Mouse (Mus musculus) spleen, adult 18-20 months (tissue): Measurements from ENCODE around the gene Mcm2.

Experiments used
- DNase-seq, 2 experiments: peaks; one replicate each; pipeline ENCODE4 v3.0.0; 2022; ENCODE audit warnings: mixed read lengths in 2 of 2

Mcm2 gene

DNA sequence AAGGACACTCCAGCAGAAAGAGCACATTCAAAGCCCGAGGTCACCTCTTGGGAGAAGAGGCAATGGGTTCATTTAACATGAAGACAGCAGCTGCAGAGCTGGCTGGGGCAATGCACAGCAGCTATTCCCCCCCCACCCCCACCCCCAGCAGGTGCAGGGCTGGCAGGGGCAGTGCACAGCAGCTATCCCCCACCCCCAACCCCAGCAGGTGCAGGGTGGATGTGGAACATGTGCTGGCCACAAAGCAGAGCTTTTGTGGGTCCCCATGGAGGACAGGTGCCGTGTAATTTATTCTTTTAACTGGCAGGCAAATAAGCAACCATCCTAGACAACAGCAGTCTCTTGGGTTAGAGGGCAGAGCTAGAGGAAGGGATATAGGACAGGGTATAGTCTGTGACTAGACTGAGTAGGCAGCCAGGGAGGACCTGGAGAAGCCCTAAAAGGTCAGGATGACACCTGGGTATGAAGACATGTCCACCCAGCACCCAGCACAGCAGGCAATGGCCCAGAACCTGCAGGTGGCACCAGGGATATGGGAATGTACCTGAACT, 12.1 kb downstream of the Mcm2 start:
- DNase-seq, result no peak

DNA sequence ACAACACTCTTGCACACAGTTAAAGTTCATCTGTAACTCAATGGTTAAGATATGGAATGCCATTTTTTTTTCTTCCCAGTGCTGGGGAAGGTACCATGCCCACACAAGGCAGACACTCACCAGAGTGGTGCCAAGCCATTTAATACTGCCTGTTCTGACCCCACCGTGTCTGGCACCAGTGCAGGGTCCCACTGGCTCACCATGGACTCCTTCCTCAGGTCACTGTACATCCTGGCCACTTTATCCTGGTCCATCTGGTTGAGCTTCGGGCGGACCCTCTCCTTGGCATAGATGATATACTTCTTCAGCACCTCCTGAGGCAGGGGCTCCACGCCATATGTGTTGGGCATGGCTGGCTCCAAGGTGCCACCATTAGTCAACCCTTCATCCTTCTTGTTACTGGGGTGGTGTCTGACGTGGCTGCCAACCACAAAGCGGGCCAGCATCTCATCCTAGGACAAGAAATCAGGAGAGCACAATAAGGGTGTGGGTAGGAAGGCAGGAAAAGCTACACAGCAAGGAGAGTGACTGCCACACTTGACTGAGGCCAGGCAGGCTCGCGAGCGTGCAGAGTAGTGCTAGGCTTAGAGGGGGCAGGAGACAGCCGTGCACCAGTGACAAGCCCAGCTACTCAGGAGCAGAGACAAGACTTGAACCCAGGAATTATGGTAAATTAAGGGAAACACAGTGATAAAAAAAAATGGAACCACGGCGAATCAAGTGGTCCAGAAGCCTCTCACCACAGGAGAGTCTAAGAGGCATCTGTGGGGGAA, 12.8 kb downstream of the Mcm2 start:
- no peak for DNase-seq

DNA sequence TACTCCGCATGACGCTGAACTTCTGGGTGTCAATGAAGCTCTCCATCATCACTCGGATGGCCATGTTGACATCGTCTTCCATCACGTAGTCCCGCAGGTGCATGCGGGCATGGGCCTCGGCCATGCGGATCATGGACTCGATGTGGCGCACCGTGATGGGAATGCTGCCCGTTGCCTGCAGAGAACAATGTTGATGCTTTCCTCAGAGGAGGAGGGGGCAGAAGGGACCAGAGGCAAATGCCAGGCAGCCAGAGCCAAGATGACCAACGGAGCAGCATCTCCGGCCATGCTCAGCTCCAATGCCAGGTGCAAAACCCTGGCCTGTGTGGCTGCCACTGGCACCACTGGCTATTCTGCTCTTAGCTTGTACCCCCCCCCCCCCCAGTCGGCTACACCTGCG, 13.9 kb downstream of the Mcm2 start:
- no peak for DNase-seq

DNA sequence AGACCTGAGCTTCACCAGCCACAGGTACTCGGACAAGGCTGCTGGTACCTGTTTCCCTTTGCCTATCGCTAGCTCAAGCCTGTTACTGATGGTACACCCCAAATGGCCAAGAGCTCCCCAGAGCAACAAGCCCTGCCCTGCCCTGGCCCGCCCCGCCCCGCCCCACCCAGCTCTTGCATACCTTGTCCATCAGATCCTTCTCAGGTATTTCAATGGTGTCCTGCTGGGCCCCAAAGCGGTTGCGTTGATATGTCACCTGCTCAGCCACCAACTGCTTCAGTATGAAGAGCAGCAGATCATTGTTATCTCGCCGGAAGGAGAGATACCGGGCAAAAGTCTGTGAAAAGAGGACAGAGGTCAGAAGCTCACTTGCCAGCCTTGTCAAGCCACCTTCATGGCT, 14.4 kb downstream of the Mcm2 start:
- no peak for DNase-seq

DNA sequence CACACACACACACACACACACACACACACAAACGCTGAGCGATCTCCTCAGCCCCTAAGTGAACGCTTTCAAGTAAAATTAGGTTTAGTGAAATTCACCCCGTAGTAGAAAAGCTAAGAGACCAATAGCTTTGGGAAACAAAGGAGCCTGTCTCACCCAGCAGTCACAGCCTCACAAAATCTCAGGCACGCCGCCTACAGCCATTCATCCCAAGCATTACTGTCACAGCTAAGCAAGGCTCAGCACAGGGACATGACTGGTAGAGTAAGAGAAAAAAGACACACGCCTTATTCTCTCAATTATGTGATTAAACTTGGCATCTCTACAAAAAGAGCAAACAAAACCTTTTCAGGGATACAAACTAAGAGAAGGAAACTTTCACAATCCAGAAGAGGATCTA, 17.2 kb downstream of the Mcm2 start:
- no peak for DNase-seq

DNA sequence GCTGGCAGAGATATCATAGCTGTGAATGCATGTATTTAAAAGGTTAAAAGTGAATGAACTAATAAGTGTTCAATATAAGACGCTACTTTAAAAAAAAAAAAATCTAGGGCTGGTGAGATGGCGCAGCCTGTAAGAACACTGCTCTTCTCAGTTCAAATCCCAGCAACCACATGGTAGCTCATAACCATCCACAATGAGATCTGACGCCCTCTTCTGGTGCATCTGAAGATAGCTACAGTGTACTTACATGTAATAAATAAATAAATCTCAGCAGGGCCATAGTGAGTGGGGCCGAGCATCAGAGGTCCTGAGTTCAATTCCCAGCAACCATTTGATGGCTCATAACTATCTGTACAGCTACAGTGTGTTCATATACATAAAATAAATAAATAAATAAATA, 19.1 kb downstream of the Mcm2 start:
- DNase-seq, result no peak

DNA sequence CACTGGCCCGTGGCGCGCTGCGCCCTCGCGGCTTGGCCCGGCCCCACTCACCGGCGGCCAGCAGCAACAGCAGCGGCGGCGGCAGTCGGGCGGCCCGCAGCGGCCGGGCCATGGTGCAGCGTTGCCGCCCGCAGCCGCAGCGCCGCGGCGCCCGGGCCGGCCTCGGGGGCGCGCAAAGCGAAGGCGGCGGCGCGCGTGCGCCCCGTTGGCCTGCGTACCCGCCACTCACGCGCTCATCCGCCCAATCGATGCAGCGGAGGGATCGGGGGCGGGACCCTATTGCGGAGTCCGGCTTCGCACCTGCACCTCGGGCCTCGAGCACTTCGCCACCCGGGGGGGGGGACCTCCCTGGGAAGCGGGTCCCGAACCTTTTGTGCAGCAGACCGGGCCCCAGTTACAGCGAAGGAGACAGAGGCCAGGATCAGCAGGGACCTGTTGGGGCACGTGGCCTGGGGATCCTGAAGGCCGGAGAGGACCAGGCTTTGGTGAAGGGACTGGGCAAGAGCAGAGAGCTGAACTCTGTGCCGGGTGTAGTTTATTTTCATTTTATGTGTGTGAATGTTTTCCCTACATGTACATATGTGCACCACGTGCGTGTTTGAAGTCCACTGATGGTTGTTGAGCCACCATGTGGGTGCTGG, 23.6 kb downstream of the Mcm2 start, which contains the start of gene Podxl2:
Gene Podxl2 (minus strand): TSS at position 177 of the 641 bp plus-strand sequence.
- DNase-seq, result no peak

DNA sequence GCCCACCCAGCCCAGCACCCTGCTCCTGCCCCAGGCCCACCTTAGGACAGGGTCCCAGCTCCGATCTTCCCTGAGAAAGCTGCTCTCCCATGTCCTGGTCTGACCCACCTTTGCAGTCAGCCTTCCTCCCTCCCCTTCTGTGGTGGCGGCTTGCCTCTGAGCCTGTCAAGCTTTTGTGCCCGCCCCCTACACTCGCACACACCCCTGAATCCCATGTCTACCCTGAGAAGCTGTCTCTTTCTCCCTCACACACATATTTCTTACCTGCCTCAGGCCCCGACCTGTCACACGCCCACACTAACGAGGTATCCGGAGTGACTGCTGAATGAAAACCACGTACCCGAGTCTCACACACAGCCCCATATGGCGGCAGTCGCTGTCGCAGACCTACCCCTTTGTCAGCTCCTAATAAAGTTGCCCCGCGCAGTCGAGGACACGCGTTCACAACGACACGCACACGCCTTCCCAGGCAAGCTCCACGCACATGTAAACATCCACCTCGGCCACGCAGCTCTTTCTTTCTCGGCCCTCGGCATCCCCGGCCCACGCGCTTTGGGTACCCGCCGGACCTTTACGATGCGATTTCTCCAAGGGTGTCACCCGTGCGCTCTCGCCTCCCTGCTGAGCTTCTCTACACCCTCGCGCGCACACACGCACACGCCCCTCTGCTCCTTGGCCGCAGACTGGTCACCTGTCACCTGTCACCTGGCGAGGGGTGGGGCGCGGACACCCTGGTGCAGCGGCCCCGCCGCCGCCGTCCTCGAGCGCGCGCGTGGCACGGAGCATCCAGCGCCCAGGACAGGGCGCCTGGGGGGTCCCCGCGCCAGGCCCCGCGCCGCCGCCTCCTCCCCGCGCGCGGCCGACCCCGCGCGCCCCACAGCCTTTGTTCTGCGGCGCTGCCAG, 24.4 kb downstream of the Mcm2 start:
- DNase-seq, result no peak

DNA sequence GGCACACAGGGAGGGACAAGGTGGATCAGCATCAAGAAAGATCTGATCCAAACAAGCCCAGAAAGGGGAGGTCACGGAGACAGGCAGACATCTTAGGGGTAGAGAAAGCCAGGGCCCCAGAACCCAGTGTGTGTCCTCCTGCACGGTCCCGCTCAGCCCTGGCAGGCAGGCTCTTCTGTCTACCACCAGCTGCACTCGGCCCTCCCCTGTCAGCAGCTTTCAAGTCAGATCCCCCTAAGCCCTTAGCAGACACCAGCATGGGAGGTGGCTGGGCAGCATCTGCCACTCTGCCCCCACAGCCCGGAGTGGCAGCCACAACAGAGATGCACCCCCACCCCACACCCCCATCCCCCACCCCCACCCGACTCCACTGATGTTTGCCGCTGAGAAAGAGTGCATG, 25.8 kb downstream of the Mcm2 start:
- no peak for DNase-seq

DNA sequence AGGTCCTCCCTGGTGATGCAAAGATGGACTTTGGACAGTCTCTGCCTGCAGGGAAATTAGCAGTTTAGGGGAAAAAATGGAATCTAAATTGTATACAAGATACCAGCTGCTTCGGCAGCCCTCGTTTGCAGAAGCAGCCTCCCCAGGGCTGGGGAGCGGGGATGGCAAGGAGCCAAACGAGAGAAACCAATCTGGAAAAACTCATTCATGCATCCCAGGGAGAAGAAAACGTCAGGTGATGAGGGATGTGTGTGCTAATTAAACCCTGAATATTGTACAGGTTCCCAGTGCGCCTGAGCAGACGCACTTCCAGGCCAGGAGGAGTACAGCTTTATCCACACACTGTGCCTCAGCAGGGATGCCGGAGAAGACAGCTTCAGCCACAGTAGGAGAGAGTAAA, 27.0 kb downstream of the Mcm2 start:
- DNase-seq, result no peak

DNA sequence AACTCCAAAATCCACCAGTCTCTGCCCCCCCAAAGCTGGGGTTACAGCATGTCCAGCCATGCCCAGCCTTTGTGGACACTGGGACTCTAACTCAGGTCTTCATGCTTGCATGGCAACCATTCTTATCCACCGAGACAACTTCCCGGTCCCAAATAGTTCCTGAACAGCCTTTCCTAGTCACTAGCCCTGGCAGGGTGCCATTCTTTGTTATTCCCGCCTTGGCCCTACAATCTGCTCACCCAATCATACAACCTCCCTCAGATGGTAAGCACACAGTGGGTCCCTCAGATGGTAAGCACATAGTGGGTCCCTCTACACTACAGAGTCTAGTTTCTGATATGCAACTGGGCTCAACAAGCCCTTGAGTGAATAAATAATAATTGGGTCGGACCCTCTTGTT, 28.0 kb downstream of the Mcm2 start:
- no peak for DNase-seq

DNA sequence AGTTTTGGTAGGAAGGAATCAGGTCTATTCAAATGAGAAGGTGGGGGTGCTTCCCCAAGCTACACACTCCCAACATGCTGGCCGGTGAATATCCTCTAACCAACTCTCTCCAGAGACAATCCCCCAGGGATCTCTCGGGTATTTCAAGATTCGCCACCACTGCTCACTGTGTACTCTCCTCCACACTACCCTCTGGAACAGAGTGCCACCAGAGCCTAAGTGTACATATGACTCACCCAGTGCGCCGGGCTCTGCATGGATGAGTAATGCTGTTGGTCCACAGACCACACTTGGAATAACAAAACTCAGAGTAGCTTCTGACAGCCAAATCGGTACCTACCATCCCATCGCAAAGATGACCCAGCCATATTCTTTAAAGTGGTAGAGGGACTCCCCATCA, 29.1 kb downstream of the Mcm2 start:
- no peak for DNase-seq

DNA sequence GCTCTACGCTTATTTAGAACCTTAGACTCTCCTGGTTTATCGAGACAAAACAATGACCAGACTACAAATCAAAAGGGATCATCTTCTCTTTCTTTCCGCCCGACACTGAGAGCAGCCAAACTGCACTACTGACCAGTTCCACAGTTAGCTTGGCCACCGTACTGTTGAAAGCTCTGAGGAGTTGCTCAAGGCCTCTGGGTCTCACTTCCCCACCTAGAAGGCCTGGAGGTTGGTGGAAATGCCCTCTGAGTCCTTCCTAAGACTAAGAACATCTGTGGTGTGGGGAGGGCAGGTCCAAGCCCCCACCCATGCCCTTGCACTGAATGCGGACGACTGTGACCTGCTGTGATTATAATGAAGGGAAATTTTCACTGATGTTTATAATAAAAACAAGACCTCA, 32.9 kb downstream of the Mcm2 start:
- no peak for DNase-seq

DNA sequence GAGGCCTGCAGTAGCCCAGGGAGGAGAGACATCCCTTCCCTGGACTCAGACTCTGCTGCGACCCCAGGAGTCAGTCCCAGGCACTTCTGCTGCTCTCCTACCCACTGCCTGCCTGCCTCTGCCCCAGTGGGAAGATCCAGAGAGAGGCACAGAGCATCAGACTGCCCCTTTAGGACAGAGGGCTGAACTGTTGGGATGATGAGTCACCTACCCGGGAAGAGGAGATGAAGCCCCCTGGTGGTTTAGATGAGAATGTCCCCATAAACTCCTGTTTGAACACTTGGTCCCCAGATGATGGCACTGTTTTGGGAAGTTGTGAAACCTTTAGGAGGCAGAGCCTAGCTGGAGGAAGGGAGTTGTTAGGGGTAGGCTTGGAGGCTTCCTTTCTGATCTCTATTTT, 37.7 kb downstream of the Mcm2 start:
- DNase-seq, result no peak

DNA sequence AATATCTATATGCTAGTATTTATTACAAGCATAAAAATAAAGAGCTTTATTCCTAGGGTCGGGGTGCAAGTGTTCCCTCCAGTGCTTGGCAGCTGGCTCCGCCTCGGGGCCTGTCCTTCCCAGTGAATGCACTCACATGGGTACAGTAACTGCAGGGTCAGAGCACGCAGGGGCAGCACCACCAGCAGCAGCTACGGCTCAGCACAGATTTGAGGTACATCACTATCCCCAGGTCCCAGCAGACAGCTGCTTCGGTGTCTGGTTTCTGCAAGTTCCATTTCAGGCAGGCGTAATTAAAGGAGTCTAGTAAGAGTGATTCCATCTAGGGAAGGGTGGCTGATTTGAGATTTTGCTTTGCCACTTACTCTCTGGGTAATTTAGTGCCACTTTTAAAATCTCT, 40.2 kb downstream of the Mcm2 start:
- no peak for DNase-seq

DNA sequence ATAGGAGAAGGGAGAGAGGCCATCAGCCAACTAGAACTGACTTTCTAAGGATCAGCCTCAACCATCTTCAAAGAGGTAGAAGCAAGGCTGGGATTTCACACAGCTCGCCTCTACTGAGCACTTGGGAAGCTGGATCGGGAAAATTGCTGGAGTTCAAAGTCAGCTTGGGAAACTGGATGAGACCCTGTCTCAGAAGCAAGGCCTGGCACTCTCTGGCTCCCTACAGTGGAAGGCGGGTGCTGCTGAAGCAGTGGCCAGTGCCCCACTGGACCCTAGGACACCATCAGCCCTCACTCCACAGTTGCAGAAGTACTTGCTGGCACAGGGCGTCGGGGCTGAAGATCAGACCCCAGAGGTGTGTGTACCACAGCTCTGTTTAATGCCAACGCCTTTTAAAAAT, 40.8 kb downstream of the Mcm2 start:
- no peak for DNase-seq

DNA sequence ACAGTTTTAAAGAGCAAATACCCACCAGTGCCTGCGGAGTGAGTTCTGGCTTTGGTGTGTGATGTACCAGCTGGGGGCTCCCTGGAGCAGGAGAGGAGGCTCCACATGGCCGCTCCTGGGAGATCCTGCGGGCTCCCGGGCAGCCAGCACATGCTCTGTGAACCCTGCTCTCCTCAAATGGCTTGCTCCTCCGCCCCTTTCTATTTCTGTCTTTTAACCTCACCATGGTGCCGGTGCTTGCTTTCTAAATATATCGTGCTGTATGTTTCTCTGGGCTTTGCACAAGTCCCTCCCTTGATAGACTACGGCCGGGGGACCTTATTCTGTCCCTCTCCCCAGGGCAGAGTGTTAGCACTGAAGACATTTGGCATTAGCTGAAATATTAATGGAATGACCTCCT, 41.3 kb downstream of the Mcm2 start:
- DNase-seq, result no peak

DNA sequence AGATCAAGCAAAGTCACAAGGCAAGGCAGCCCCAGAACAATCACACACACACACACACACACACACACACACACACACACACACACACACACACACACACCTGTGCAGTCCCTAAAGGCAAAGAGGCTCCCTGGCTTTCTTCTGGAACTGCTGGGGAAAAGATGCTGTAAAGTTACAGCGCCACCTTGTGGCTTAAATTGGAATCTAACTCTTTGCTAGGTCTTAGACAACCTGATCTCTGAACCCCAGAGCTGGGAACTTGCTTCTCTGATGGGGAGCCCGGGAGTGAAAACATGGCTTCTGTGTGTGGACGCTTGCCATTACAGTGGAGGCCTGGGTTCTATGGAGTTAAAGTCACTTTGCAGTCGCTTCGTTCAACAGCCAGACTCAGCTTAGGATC, 42.9 kb downstream of the Mcm2 start:
- peak in 1 of 2 experiments; percentile 54 for DNase-seq

DNA sequence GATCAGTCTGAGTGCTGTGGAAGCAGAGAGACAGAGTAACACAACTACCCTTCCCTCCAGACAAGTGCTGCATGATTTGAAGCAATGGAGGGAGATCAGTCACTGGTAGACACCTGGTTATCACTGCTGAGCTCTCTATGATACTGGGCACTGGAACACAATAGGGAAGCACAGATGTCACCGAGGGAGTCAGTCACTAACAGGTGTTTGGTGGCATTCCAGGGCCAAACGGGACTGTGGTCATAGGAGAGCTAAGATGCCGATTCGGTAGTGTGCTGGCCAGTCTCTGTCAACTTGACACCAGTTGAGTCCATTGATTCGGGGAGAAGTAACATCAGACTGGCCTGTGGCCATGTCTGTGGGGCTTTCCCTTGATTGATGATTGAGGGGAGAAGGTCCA, 44.1 kb downstream of the Mcm2 start:
- no peak for DNase-seq

DNA sequence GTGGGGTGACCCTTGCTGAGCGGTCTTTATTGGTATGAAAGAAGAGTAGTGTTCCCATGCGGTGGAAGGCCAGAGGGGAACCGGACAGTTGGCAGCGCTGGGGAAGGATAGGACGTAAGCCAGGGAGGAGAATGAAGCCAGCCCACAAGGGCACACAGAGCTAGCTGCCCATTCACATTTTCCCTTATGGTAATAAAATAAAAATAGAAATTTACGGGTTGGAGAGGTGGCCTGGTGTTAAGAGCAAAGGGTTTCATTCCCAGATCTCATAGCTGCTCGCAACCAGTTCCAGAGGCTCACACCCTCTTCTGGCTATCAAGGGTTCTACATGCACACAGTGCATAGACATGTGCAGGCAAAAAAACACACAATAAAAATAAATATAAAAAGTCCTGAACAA, 48.5 kb downstream of the Mcm2 start:
- no peak for DNase-seq

DNA sequence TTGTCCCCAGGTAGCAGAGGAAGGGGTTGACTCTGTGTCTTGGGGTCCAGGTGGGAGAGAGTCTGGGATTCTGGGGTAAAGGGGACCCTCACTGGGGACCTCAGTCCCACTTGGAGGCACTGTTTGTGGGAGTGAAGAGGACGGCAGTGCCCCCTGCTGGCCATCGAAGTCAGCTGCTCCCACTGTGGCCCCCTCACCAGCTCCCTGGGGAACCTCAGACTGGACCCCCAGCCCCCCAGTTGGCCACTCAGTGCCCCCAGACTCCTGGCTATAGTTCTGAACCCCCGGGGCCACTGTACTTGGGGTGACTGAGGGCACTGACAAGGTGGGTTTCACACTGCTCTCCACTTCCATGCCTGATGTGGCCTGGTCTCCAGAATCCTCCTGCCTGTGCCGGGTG, 49.3 kb downstream of the Mcm2 start:
- DNase-seq, result peak in 1 of 2 experiments; percentile 41

DNA sequence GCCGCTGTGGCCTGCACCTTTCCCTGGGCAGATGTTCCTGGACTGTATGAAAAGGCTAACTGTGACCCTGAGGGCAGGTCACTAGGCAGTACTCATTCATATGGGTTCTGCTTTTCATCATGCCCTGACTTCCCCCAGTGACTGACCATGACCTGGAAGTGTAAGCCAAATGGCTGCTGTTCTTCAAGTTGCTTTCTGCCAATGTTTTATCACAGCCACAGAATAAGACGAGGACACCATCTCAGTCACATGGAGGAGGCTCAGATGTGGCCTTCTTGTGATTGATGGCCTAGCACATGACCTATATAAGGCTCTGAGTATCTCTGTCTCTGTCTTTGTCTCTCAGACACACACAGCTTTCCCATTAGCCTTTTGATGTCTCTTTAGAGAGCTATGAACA, 51.0 kb downstream of the Mcm2 start:
- DNase-seq, result no peak

DNA sequence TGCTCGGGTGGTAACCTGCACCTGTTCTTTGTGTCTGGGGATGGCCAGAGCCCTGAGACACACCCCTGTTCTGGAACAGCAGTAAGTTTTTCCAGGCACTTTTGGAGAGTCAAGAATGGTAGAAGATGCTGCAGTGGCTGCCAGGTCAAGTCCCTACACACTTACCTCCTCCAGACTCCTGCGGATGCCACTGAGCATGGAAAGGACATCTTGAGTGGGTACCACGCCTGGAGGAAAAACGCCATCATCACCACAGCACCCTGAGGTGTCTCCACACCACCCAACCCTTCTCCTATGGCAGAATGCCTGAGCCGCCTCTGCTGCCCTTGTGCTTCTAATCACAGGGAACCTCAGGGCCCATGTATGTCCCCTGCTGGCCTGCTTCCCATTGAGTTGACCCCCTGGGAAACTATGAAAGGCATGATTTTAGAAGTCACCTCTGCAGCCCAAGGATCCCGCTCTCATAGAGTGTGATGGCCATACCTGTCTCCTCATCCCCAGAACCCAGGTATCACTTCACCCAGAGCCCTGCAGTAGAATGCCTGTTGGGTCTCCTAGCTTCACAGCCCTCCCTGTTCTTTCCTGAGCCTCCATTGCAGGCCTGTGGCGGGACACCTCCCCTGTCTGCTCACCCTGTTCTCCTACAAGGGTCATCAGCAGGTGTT, 53.5 kb downstream of the Mcm2 start:
- no peak for DNase-seq
